Mouse (Mus musculus): ENCODE results near the gene Shmt1. TPM values are rescaled to one million over a fixed set of nuclear protein-coding genes. Genes with fewer than 3 reads are reported as not detected.
A peak's percentile ranks its signal among the peaks of the same experiment; 100 is the strongest.

Shmt1 gene
- polyA plus RNA-seq, 1 experiment from 2014 or later: 93.5 TPM

DNA sequence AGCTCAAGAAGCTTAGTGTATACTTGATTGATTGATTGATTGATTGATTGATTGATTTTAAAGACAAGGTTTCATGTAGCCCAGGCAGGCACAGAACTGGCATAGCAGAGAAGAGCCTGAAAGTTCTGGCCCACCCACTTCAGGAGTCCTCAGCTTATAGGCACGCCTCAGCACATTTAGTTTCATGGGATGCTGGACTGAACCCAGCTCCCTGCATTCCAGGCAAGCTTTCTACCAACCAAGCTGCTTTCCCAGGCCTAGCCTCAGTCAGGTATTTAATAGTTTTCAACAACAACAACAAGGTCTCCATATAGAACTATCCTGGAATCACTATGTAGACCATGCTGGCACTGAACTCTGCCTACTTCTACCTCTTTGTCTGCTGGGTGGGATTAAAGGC, 2.0 kb downstream of the Shmt1 start:
- Histone ChIP-seq H3K4me2 (peak overlapping the region; percentile 76), H3K9ac (ENCODE audit: low read depth, low read length) (no peak overlapping the region), H3K36me3 (ENCODE audit: control insufficient read depth, insufficient read depth, low read length) (no peaks in the 10 kb centered on the region), H3K4me1 (replicated peaks; ENCODE audit: control insufficient read depth, insufficient read depth, low read length) (peaks cover 24% of the 10 kb centered on the region), H3K9me3 (ENCODE audit: control insufficient read depth, low read length) (no peaks in the 10 kb centered on the region), H3K27me3 (replicated peaks; ENCODE audit: control insufficient read depth, insufficient read depth, low read length) (no peaks in the 10 kb centered on the region), H3K4me3 (ENCODE audit: low read depth, low read length) (peak overlapping the region; percentile 55), H3K27ac (ENCODE audit: low read depth, low read length) (no peak overlapping the region)
- 48% methylated on average over 1 of the region's 1 CpGs for WGBS
- DNase-seq (ENCODE audit: low spot score) (no peak), ATAC-seq (replicated peaks; ENCODE audit: low FRiP score) (no peak)

DNA sequence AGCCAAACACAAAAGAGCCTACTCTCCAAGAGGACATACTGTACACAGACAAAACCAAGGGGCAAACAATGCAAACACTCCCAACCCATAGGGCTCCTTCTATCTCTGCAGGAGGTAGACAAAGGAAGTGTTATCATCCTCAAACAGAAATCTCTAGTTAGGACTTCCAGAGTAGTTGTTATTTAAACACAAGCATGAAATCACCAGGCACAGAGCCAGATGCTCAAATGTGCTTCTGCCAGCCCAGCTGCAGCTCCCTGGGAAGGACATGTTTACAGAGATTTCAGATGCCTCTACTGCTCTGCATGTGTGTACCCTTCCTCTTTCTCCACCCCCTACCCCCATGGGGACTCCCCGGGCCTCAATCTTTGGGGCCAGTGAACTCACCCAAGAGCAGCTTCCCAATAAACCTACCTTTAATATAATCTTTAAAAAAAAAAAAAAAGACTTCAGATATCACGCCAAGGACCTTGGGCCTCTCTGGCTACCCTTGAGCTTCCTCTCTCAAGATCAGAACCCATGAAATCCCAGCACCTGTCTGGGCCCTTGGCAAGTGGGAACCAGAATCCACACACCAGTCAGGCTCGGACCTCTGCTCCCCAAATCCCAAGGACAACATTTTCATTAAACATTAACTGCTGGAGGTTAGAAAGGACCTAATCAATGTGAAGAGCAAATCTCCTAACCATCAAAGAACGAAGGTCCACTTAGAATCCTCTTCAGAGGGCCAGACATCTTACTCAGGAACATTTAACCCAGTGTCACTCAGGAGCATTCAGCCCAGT, 3.0 kb downstream of the Shmt1 start:
- no peaks in the 10 kb centered on the region for H3K27me3 ChIP-seq (replicated peaks; ENCODE audit: control insufficient read depth, insufficient read depth, low read length)
- H3K9ac ChIP-seq (ENCODE audit: low read depth, low read length): no peak overlapping the region
- peak overlapping the region; percentile 76 for H3K4me2 ChIP-seq
- no peaks in the 10 kb centered on the region for H3K9me3 ChIP-seq (ENCODE audit: control insufficient read depth, low read length)
- DNase-seq (ENCODE audit: low spot score) (no peak), ATAC-seq (replicated peaks; ENCODE audit: low FRiP score) (no peak)
- no peaks in the 10 kb centered on the region for H3K36me3 ChIP-seq (ENCODE audit: control insufficient read depth, insufficient read depth, low read length)
- WGBS: 58% methylated on average over 4 of the region's 4 CpGs
- H3K4me1 ChIP-seq (replicated peaks; ENCODE audit: control insufficient read depth, insufficient read depth, low read length): peaks cover 24% of the 10 kb centered on the region
- peak overlapping the region; percentile 55 for H3K4me3 ChIP-seq (ENCODE audit: low read depth, low read length)
- H3K27ac ChIP-seq (ENCODE audit: low read depth, low read length): no peak overlapping the region

DNA sequence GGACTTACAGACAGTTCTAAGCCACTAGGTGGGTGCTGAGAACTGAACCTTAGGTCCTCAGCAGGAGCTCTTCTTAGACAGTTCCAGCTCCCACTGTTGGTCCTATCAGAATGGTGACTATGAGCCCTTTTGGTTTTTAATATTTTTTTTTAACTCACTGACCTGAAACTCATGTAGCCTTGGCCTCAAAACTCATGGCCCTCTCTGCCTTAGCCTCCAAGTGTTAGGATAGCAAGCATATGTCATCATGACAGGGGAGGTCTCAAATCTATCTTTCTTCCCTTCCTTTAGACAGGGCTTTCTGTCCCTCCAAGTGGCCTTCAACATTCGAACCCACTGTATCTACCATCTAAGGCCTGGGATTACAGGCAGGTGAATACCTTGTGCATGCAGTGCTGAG, 10.6 kb downstream of the Shmt1 start:
- WGBS: 87% methylated on average over 1 of the region's 1 CpGs
- H3K4me3 ChIP-seq (ENCODE audit: low read depth, low read length): no peak overlapping the region
- H3K27me3 ChIP-seq (replicated peaks; ENCODE audit: control insufficient read depth, insufficient read depth, low read length): no peaks in the 10 kb centered on the region
- H3K27ac ChIP-seq (ENCODE audit: low read depth, low read length): no peak overlapping the region
- peaks cover 27% of the 10 kb centered on the region for H3K36me3 ChIP-seq (ENCODE audit: control insufficient read depth, insufficient read depth, low read length)
- H3K4me1 ChIP-seq (replicated peaks; ENCODE audit: control insufficient read depth, insufficient read depth, low read length): no peaks in the 10 kb centered on the region
- DNase-seq (ENCODE audit: low spot score) (no peak), ATAC-seq (replicated peaks; ENCODE audit: low FRiP score) (no peak)
- no peaks in the 10 kb centered on the region for H3K9me3 ChIP-seq (ENCODE audit: control insufficient read depth, low read length)
- H3K9ac ChIP-seq (ENCODE audit: low read depth, low read length): no peak overlapping the region
- H3K4me2 ChIP-seq: no peak overlapping the region

DNA sequence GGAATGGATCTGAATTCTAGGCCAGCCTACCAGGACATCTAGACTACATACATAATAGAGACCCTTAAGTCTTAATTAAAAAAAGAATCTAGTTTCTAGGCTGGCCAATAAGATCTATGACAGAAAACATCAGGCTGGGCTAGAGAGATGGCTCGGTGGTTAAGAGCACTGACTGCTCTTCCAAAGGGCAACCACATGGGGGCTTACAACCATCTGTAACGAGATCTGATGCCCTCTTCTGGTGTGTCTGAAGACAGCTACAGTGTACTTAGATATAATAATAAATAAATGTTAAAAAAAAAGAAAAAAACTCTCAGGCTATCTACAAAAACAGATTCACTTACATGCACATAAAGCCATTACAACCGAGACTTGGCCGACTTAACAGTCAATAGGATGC, 11.5 kb downstream of the Shmt1 start:
- no peaks in the 10 kb centered on the region for H3K27me3 ChIP-seq (replicated peaks; ENCODE audit: control insufficient read depth, insufficient read depth, low read length)
- H3K27ac ChIP-seq (ENCODE audit: low read depth, low read length): no peak overlapping the region
- H3K9ac ChIP-seq (ENCODE audit: low read depth, low read length): no peak overlapping the region
- no peak overlapping the region for H3K4me3 ChIP-seq (ENCODE audit: low read depth, low read length)
- peaks cover 29% of the 10 kb centered on the region for H3K36me3 ChIP-seq (ENCODE audit: control insufficient read depth, insufficient read depth, low read length)
- DNase-seq (ENCODE audit: low spot score) (no peak), ATAC-seq (replicated peaks; ENCODE audit: low FRiP score) (no peak)
- no peaks in the 10 kb centered on the region for H3K4me1 ChIP-seq (replicated peaks; ENCODE audit: control insufficient read depth, insufficient read depth, low read length)
- 86% methylated on average over 4 of the region's 4 CpGs for WGBS
- H3K9me3 ChIP-seq (ENCODE audit: control insufficient read depth, low read length): no peaks in the 10 kb centered on the region
- no peak overlapping the region for H3K4me2 ChIP-seq

DNA sequence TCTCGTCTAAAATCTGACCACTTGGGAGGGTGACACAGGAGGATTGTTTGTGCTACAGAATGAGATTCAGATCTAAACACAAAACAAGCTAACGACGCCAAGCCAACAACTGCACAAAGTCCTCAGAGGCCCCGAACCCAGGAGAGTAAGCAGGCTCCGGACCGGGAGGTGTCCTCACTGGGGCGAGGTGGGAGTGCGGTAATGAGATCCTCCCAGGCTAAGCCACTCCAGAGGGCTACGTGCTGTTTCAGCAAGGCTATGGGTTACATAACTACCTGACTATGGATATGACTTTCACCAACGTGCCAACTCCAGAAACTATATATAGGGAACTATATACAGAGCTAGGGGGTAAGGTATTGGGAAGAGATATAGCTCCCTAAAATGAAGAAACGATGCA, 15.2 kb downstream of the Shmt1 start:
- Histone ChIP-seq H3K4me2 (no peak overlapping the region), H3K27ac (ENCODE audit: low read depth, low read length) (no peak overlapping the region), H3K4me1 (replicated peaks; ENCODE audit: control insufficient read depth, insufficient read depth, low read length) (no peaks in the 10 kb centered on the region), H3K9ac (ENCODE audit: low read depth, low read length) (no peak overlapping the region), H3K4me3 (ENCODE audit: low read depth, low read length) (no peak overlapping the region), H3K9me3 (ENCODE audit: control insufficient read depth, low read length) (no peaks in the 10 kb centered on the region), H3K27me3 (replicated peaks; ENCODE audit: control insufficient read depth, insufficient read depth, low read length) (no peaks in the 10 kb centered on the region), H3K36me3 (ENCODE audit: control insufficient read depth, insufficient read depth, low read length) (peaks cover 37% of the 10 kb centered on the region)
- WGBS: 89% methylated on average over 11 of the region's 11 CpGs
- ATAC-seq (replicated peaks; ENCODE audit: low FRiP score): no peak
- DNase-seq (ENCODE audit: low spot score): no peak

DNA sequence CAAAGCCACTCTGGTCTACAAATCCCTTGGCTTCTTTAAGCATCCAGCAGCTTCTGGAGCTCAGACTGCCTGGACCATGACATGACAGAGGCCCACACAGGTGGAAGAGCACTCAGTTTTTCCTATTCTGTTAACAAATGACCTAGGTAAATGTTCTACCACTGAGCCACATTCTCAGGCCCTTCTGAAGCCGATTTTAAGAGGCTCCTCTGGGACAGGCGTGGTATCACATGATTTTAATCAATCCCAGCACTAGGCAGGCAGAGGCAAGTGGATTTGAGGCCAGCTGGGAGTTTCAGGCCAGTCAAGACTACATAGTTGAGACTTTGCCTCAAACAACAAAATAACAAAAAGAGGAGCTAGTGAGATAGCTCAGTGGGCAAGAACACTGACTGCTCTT, 21.0 kb downstream of the Shmt1 start:
- DNase-seq (ENCODE audit: low spot score): no peak
- Histone ChIP-seq H3K4me3 (ENCODE audit: low read depth, low read length) (no peak overlapping the region), H3K27ac (ENCODE audit: low read depth, low read length) (no peak overlapping the region), H3K27me3 (replicated peaks; ENCODE audit: control insufficient read depth, insufficient read depth, low read length) (no peaks in the 10 kb centered on the region), H3K9me3 (ENCODE audit: control insufficient read depth, low read length) (no peaks in the 10 kb centered on the region), H3K36me3 (ENCODE audit: control insufficient read depth, insufficient read depth, low read length) (peaks cover 40% of the 10 kb centered on the region), H3K4me2 (no peak overlapping the region), H3K9ac (ENCODE audit: low read depth, low read length) (no peak overlapping the region), H3K4me1 (replicated peaks; ENCODE audit: control insufficient read depth, insufficient read depth, low read length) (no peaks in the 10 kb centered on the region)
- no peak for ATAC-seq (replicated peaks; ENCODE audit: low FRiP score)
- WGBS: 84% methylated on average over 2 of the region's 2 CpGs

DNA sequence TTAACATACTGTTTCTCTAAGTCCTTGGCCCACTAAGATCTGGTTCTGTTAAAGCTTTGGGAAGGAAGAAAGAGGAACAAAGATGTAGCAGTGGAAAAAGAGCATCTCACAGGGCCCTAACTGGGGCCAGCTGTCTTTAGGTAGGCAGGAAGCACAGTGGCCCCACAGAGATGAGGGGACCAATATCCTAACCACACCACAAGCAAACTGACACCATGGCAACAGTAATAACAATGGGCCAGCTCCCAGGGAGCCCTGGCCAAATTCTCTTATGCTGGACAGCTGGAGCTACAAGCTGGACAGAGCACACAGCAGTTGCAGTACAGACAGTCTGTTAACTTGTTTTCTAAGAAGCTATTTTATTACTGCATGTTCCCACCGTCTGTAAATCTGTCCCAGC, 23.9 kb downstream of the Shmt1 start:
- Histone ChIP-seq H3K36me3 (ENCODE audit: control insufficient read depth, insufficient read depth, low read length) (peaks cover 52% of the 10 kb centered on the region), H3K4me2 (no peak overlapping the region), H3K27me3 (replicated peaks; ENCODE audit: control insufficient read depth, insufficient read depth, low read length) (no peaks in the 10 kb centered on the region), H3K4me3 (ENCODE audit: low read depth, low read length) (no peak overlapping the region), H3K9ac (ENCODE audit: low read depth, low read length) (no peak overlapping the region), H3K27ac (ENCODE audit: low read depth, low read length) (no peak overlapping the region), H3K9me3 (ENCODE audit: control insufficient read depth, low read length) (no peaks in the 10 kb centered on the region), H3K4me1 (replicated peaks; ENCODE audit: control insufficient read depth, insufficient read depth, low read length) (no peaks in the 10 kb centered on the region)
- no peak for ATAC-seq (replicated peaks; ENCODE audit: low FRiP score)
- no peak for DNase-seq (ENCODE audit: low spot score)
- WGBS: 74% methylated on average over 1 of the region's 1 CpGs

DNA sequence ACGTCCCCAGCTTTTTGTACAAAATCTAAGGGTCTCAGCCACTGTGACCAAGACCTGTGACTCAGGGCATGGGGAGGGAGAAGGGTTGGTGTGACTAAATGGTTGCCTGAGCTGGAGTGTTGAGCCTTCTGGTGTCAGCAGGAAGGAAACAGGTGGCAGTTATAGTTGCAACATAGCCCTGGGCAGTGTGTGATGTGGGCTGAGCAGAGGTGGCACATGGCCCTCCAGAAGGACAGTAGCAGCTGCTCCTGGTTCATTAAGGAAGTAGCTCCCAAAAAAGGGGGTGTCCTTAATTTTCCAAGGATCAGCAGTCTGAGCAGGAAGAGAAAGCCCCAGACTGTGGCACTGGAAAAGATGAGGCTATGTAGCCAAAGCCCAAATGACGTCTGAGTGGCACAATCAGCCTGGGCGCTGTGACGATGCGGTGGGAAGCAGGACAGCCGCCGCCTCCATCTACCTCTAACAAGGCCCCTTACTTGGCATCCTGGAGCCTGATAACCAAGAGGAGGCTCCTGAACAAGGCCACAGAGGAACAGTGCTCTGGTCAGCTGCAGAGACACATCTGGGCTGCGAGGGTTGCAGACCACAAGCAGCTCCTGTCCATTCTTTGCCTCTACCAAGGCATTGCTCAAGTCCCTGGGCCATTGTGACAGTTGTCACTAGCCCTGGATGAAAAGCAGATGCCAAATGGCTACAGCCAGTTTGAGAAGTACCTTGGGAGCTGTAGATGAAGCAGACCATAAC, 27.2 kb downstream of the Shmt1 start:
- H3K4me2 ChIP-seq: no peak overlapping the region
- peaks cover 54% of the 10 kb centered on the region for H3K36me3 ChIP-seq (ENCODE audit: control insufficient read depth, insufficient read depth, low read length)
- H3K27ac ChIP-seq (ENCODE audit: low read depth, low read length): no peak overlapping the region
- no peaks in the 10 kb centered on the region for H3K9me3 ChIP-seq (ENCODE audit: control insufficient read depth, low read length)
- no peaks in the 10 kb centered on the region for H3K27me3 ChIP-seq (replicated peaks; ENCODE audit: control insufficient read depth, insufficient read depth, low read length)
- no peak overlapping the region for H3K4me3 ChIP-seq (ENCODE audit: low read depth, low read length)
- H3K4me1 ChIP-seq (replicated peaks; ENCODE audit: control insufficient read depth, insufficient read depth, low read length): peaks cover 29% of the 10 kb centered on the region
- WGBS: 81% methylated on average over 8 of the region's 8 CpGs
- ATAC-seq (replicated peaks; ENCODE audit: low FRiP score) (no peak), DNase-seq (ENCODE audit: low spot score) (no peak)
- no peak overlapping the region for H3K9ac ChIP-seq (ENCODE audit: low read depth, low read length)

Data from liver, embryonic 11.5 days (tissue).